Mouse (Mus musculus) midbrain, embryonic 16.5 days (tissue): Measurements from ENCODE around the gene Tek. TPM values are rescaled to one million over a fixed set of nuclear protein-coding genes. Genes with fewer than 3 reads are reported as not detected.

Experiments used
- ATAC-seq: fragments of 200-750 bp; cut with Nextera tagmentation; 2 replicates; pipeline ENCODE4 v1.8.0; 2017; ENCODE audit warnings: moderate TSS enrichment
- H3K27ac ChIP-seq: fragments of 300-500 bp; sonication (generic); 2 replicates; pipeline ENCODE4 v1.5.1; 2014; ENCODE audit warnings: mild to moderate bottlenecking, low read length, mixed read lengths
- H3K27me3 ChIP-seq: fragments of 300-500 bp; sonication (generic); 2 replicates; pipeline ENCODE4 v1.6.1; 2014; ENCODE audit warnings: low read depth, low read length, mixed read lengths; ENCODE audit not compliant: control insufficient read depth, insufficient read depth
- H3K36me3 ChIP-seq: fragments of 300-500 bp; sonication (generic); 2 replicates; pipeline ENCODE4 v1.6.1; 2014; ENCODE audit warnings: mild to moderate bottlenecking, low read length, moderate library complexity, mixed read lengths; ENCODE audit not compliant: control insufficient read depth, insufficient read depth
- H3K4me1 ChIP-seq: fragments of 300-500 bp; sonication (generic); 2 replicates; pipeline ENCODE4 v1.6.1; 2014; ENCODE audit warnings: mild to moderate bottlenecking, low read length, mixed read lengths; ENCODE audit not compliant: control insufficient read depth, insufficient read depth
- H3K4me2 ChIP-seq: fragments of 300-500 bp; sonication (generic); 2 replicates; pipeline ENCODE4 v1.6.1; 2014; ENCODE audit warnings: mild to moderate bottlenecking, low read length, mixed read lengths
- H3K4me3 ChIP-seq: fragments of 300-500 bp; sonication (generic); 2 replicates; pipeline ENCODE4 v1.5.1; 2014; ENCODE audit warnings: low read depth, mild to moderate bottlenecking, low read length, moderate library complexity, mixed read lengths
- H3K9ac ChIP-seq: fragments of 300-500 bp; sonication (generic); 2 replicates; pipeline ENCODE4 v1.6.1; 2014; ENCODE audit warnings: low read depth, low read length, mixed read lengths
- H3K9me3 ChIP-seq: fragments of 300-500 bp; sonication (generic); replicated peaks from 2 replicates; pipeline ENCODE4 v1.6.1; 2014; ENCODE audit warnings: mild to moderate bottlenecking, low read length, mixed read lengths; ENCODE audit not compliant: control insufficient read depth, poor library complexity, severe bottlenecking
- WGBS: fragments of 180-500 bp; shearing (Covaris S2); extraction: QIAGEN DNeasy Blood & Tissue Kit; methylation state at CpG from one replicate; pipeline ENCODE4 v1.1.7; 2014; 5-methylcytosine and 5-hydroxymethylcytosine counted together
- polyA plus RNA-seq: library from polyadenylated mRNA; unstranded; fragments of >200 nt; fragmentation: Nextera tagmentation; extraction: Ambion mirVana; gene quantifications from 2 replicates; pipeline ENCODE4 v1.2.1, GENCODE M21; 2015

The Tek gene
- polyA plus RNA-seq, 1 experiment from 2014 or later: 9.3 TPM

DNA sequence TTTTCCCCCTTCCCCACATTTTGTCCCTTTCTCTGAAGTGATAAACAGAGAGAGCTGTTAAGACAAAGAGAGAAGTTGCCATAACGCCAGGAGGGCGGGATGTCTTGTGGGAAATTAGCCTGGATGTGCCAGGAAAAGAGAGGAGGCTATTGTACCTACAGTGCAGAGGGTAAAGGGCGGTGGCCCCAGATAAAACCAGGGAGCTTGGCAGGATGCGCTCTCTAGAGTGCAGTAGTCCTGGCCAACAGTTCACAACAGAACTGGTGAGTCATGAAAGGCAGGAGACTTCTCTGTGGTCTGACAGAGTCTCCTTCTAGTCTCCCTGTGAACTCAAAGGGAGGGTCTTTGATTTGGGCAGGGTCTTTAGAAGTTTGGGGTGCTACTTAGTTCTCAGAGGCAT is 13.3 kb upstream of the Tek start:
- no peak overlapping the region for H3K4me3 ChIP-seq
- H3K36me3 ChIP-seq: no peaks in the 10 kb centered on the region
- H3K27ac ChIP-seq: no peak overlapping the region
- ATAC-seq: no peak
- H3K9me3 ChIP-seq: no peaks in the 10 kb centered on the region
- H3K4me1 ChIP-seq: no peaks in the 10 kb centered on the region
- no peak overlapping the region for H3K9ac ChIP-seq
- no peak overlapping the region for H3K4me2 ChIP-seq
- 80% methylated on average over 4 of the region's 4 CpGs for WGBS
- H3K27me3 ChIP-seq: no peaks in the 10 kb centered on the region

DNA sequence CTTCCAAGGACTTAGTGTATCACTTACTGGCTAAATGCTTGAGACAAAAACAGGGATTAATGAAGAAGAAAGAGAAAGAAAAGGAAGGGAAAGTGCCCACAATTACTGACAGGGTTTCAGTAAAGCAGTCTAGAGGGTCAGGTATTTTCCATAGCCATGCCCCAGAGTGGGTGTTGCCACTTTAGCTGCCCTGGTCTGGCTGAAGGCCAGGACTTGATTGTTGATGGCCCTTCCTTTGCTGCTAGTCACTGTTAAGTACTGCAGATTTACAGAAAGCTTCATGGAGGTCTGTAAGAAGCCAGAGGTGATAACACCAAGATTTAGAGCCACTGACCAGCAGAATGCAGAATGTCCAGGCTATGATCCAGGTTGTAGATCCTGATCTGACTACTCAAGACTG is 6.4 kb upstream of the Tek start:
- H3K9me3 ChIP-seq: no peaks in the 10 kb centered on the region
- no peaks in the 10 kb centered on the region for H3K27me3 ChIP-seq
- H3K4me2 ChIP-seq: no peak overlapping the region
- H3K4me3 ChIP-seq: no peak overlapping the region
- ATAC-seq: no peak
- no peaks in the 10 kb centered on the region for H3K36me3 ChIP-seq
- no peak overlapping the region for H3K27ac ChIP-seq
- no peak overlapping the region for H3K9ac ChIP-seq
- no peaks in the 10 kb centered on the region for H3K4me1 ChIP-seq

DNA sequence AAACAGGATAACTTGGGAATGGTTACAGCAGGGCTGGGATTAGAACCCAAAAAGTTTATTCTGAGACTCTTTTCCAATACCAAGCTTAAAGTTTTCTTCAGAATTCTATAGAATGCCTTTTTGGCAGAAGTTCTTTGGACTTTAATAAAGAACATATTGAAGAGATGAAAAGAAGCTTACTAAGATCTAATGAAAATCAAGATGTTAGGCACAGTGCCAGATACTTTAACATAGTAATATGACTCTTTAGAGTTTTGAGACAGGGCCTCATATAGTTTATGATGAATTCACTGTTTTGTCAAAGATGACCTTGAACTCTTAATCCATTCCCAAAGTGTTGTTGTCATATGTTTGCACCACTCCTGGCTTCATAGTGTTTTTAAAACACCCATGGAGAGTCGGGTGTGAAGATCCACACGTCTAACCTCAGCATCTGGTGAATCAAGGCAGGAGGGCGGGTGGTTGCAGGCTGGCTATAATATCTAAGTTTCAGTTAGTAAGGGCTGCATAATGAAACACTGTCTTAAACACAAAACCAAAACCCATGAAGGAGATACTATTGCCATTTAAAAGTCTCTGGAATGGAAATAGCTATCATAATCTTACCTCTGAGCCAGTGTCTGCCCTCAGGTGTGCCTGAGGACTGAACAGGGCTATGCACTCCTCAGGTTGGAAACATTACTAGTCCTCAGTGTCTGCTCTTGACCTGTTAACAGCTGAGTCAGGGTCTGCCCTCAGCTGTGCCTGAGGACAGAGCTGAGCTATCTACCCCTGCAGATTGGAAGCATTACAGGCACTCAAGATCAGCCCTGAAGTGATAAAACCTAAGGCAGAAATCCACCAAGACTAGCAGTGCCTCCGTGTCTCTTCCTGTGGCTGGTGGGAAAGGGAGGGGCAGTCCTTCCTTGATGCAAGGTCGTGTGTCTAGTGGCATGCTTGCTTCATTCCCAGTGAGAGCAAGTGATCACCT is 1.5 kb upstream of the Tek start:
- no peak overlapping the region for H3K27ac ChIP-seq
- WGBS: 71% methylated on average over 5 of the region's 5 CpGs
- H3K36me3 ChIP-seq: no peaks in the 10 kb centered on the region
- ATAC-seq: no peak
- H3K27me3 ChIP-seq: no peaks in the 10 kb centered on the region
- H3K9me3 ChIP-seq: no peaks in the 10 kb centered on the region
- H3K9ac ChIP-seq: no peak overlapping the region
- H3K4me3 ChIP-seq: no peak overlapping the region
- no peak overlapping the region for H3K4me2 ChIP-seq
- no peaks in the 10 kb centered on the region for H3K4me1 ChIP-seq

DNA sequence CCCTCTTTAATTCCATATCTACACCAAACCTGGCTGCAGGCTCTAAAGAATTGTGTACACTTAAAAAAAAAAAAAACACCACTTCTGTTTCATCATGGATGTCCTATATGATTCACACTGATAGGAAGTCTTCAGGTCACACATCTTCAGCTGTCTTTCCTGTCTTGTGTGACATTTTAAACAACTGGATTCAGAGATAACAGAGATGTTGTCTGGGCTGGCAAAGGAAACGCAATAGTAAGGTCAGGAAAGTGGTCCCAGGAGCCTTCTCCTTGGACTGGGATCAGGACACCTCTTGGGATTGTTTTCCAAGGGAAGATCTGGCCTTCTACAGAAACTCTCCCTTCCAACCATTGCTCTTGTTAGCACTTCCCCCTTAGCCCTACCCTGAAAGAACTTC is 2.7 kb downstream of the Tek start:
- Histone ChIP-seq H3K27me3 (no peaks in the 10 kb centered on the region), H3K4me1 (no peaks in the 10 kb centered on the region), H3K9ac (no peak overlapping the region), H3K9me3 (no peaks in the 10 kb centered on the region), H3K36me3 (no peaks in the 10 kb centered on the region), H3K4me3 (no peak overlapping the region), H3K27ac (no peak overlapping the region), H3K4me2 (no peak overlapping the region)
- 71% methylated on average over 1 of the region's 1 CpGs for WGBS
- ATAC-seq: no peak

DNA sequence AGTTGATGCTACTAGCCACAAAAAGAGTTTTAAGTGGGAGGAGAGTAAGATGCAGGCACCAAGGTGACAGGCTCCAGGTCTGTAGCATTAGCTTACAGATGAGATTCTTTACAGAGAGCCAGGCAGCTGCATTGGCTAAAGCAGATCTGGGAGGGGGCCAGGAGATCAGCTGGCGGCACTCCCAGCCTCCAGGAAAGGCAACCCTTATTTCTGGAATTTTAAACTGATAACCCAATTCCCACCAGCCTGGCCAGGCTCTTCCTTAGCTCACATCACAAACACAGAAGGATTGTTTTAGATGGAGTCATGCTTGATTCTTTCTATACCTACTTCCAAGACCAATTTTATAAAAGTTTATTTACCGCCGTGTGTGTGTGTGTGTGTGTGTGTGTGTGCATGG is 6.7 kb downstream of the Tek start:
- H3K27ac ChIP-seq: no peak overlapping the region
- H3K27me3 ChIP-seq: no peaks in the 10 kb centered on the region
- H3K4me1 ChIP-seq: no peaks in the 10 kb centered on the region
- no peak overlapping the region for H3K4me2 ChIP-seq
- WGBS: 69% methylated on average over 3 of the region's 3 CpGs
- no peaks in the 10 kb centered on the region for H3K36me3 ChIP-seq
- H3K9me3 ChIP-seq: no peaks in the 10 kb centered on the region
- no peak overlapping the region for H3K4me3 ChIP-seq
- no peak for ATAC-seq
- H3K9ac ChIP-seq: no peak overlapping the region

DNA sequence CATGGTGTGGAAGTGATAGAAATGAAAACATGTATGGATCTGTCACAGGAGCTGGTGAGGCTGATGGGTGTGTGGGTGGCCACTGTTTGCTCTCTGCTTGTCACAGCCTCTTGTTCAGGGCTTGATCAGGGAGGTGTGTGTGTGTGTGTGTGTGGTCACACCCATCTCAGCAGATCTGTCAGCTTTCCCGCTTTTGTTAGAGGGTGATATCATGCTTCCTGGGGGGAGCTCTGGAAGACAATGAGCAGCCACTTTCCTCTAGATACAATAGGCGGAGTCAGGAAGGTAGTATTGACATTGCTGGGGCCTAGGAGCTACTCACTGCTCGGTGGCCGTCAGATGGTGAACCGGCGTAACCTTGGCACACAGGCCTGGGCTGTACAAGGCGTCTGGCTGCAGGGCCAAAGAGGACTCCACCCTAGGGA is 7.3 kb downstream of the Tek start:
- no peak for ATAC-seq
- H3K36me3 ChIP-seq: no peaks in the 10 kb centered on the region
- no peaks in the 10 kb centered on the region for H3K27me3 ChIP-seq
- H3K4me3 ChIP-seq: no peak overlapping the region
- no peak overlapping the region for H3K9ac ChIP-seq
- H3K4me1 ChIP-seq: no peaks in the 10 kb centered on the region
- 47% methylated on average over 7 of the region's 7 CpGs for WGBS
- no peaks in the 10 kb centered on the region for H3K9me3 ChIP-seq
- H3K27ac ChIP-seq: no peak overlapping the region
- no peak overlapping the region for H3K4me2 ChIP-seq

DNA sequence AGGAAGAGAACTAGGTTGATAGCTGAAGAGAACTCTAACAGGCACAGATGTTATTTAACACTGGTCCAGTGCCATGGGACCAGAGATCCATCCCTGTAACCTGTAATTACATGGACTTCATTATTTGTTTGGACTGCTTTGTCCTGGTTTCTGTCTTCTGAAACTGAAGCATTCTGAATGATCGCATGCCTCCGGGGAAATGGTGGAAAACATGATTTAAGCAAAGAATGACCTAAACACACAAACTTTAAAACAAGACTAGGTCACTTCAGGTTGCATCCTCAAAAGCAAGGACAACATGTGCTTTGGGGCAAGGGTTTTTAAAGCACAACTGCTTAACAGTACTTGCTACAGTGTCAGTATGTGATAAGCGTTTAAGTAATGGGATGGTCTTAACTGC is 8.2 kb downstream of the Tek start:
- no peak overlapping the region for H3K4me2 ChIP-seq
- no peak overlapping the region for H3K27ac ChIP-seq
- H3K27me3 ChIP-seq: no peaks in the 10 kb centered on the region
- H3K36me3 ChIP-seq: no peaks in the 10 kb centered on the region
- WGBS: 94% methylated on average over 3 of the region's 3 CpGs
- H3K4me3 ChIP-seq: no peak overlapping the region
- H3K4me1 ChIP-seq: no peaks in the 10 kb centered on the region
- H3K9ac ChIP-seq: no peak overlapping the region
- ATAC-seq: no peak
- H3K9me3 ChIP-seq: no peaks in the 10 kb centered on the region

DNA sequence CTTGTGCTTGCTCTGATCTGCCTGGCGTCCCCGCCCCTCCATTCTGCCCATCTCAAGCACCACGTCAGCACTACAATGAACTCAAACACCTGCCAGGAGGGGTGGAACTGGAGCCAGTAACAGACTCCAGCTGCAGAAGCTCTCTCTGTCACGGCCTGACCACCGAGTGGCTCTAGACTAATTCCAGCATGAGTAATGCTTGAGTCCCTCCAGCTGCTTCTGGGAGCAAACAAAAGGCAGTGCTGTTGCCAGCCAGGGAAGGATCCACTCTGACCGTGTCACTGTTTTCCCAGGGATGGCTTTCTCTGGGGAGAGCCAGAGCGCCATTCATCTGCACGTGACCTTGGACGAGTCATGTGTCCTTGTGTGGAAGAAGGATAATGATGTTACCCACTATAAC is 13.4 kb downstream of the Tek start:
- H3K4me3 ChIP-seq: no peak overlapping the region
- no peaks in the 10 kb centered on the region for H3K9me3 ChIP-seq
- H3K4me2 ChIP-seq: no peak overlapping the region
- H3K9ac ChIP-seq: no peak overlapping the region
- H3K36me3 ChIP-seq: no peaks in the 10 kb centered on the region
- no peaks in the 10 kb centered on the region for H3K4me1 ChIP-seq
- WGBS: 17% methylated on average over 9 of the region's 9 CpGs
- ATAC-seq: peak; percentile 75; the same call in 1 of the 2 replicates
- H3K27ac ChIP-seq: no peak overlapping the region
- H3K27me3 ChIP-seq: no peaks in the 10 kb centered on the region

DNA sequence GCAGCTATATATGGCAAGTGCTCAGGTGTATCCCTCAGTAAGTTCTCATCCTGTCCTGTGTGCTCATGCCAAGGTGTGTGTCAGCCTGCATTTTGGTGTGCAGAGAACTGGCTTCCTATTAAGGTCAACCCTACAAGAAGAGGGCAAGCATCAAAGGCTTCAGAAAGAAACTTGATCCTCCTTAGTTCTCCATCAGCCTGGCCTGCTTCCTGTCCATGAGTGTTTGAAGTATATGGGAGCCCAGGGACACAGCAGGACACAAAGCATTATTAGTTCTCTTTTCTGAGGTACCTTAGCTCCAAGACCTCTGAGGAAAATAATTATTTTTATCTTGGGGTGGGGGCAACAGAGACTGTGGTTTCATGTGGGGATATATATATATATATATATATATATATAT is 26.1 kb downstream of the Tek start:
- Histone ChIP-seq H3K4me3 (no peak overlapping the region), H3K4me2 (no peak overlapping the region), H3K9ac (no peak overlapping the region), H3K9me3 (no peaks in the 10 kb centered on the region), H3K27ac (no peak overlapping the region), H3K36me3 (no peaks in the 10 kb centered on the region), H3K4me1 (no peaks in the 10 kb centered on the region), H3K27me3 (no peaks in the 10 kb centered on the region)
- ATAC-seq: 0 out of 2 replicates have a peak, but pooled peaks have one; percentile 51
